Mouse (Mus musculus) left cerebral cortex, adult 9 months (tissue): ENCODE data around the gene Hao2.

ENCODE experiments used
- DNase-seq, 2 experiments: peaks; one replicate each; pipeline ENCODE4 v3.0.0; 2022; ENCODE audit warnings: low spot score in 2 of 2

The Hao2 gene

GRCm38 (mm10) chr3:98858051-98858450 is 35.0 kb downstream of the Hao2 start:
- no peak for DNase-seq

GRCm38 (mm10) chr3:98856892-98857291 is 36.1 kb downstream of the Hao2 start:
- DNase-seq = no peak

DNA sequence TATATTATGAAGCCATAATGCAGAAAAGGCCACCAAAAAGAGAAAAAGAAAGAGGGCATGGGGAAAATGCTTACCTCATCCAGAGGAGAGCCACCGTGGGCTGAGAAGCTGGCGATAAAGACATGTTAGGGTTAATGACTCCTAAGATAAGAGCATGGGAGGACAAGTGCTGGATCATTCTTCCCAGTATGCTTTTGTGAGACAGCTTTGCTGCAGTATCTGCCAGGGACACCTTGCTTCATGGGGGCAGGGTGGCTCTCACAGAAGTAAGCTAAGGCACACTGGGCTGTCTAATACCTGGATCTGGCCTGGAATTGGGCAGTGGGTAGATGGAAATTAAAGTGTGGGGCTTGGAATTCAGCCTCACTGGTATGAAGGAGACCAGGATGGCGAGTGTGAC is 37.9 kb downstream of the Hao2 start:
- DNase-seq = no peak

- DNase-seq = no peak
Observed at GRCm38 (mm10) chr3:98853685-98854084, 39.4 kb downstream of the Hao2 start.

DNA sequence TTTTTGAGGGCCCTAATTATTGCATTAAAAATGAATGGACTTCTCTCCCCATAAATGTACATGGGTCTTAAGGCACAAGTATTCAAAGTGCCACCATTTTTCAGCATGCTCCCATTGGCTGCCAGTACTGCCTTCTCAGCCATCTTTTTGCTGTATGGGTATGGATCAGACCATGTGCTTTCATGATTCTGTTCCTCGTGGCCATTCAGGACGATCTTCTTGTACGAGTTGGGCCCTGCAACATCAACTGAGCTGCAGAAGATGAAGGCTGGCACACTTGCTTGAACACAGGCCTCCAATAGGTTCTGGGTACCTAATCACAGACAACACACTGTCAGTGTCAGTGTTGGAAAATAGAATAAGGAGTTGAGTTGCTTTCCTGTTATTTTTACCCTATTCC is 40.0 kb downstream of the Hao2 start:
- no peak for DNase-seq

DNA sequence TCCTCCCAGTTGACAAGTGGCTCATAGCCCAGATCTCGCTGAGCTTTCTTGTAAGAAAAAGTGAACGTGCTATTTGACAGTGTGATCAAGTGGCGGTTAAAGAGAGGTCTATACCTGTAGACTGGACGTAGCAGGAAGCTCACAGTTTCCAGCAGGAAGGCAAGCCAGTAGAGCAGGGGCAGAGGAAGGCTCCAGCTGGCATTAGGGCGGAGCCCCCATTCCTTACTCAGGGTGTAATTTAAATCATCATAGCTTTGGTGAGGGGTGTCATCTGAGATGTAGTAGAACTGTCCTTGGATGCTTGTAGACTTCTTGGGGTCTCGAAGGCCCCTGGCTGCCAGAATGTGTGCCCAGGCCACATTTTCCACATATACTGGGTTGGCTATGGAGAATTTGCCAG is 40.4 kb downstream of the Hao2 start:
- DNase-seq = no peak

GRCm38 (mm10) chr3:98851853-98852252 is 41.2 kb downstream of the Hao2 start:
- DNase-seq = no peak

GRCm38 (mm10) chr3:98850262-98850661 is 42.8 kb downstream of the Hao2 start:
- no peak for DNase-seq

DNA sequence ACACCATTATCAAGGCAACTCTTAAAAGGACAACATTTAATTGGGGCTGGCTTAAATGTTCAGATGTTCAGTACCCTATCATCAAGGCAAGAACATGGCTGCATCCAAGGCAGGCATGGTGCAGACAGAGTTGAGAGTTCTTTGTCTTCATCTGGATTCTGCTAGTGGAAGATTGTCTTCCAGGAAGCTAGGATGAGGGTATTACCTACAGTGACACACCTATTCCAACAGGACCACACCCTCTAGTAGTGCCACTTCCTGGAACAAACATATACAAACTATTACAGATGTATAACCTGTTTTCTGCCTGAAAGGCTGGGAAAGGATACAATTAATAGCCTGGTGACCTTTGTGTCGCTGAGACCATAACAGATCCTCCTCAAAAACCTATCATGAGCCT is 44.1 kb downstream of the Hao2 start:
- DNase-seq = no peak
